Mouse (Mus musculus) brain, adult 2 months (tissue): ENCODE data around the gene Ddn.

ENCODE experiments used
- DNase-seq: peaks from one replicate; pipeline ENCODE4 v3.0.0; 2011; ENCODE audit warnings: low read depth, low spot score

Gene Ddn

GRCm38 (mm10) chr15:98809390-98809789 is at the start of gene Ddn:
Gene Ddn, minus strand, starts transcription at chr15:98809490.
- DNase-seq = peak; percentile 25

- DNase-seq = no peak
These were observed 44.9 kb upstream of the Ddn start for GRCm38 (mm10) chr15:98854214-98854613.

GRCm38 (mm10) chr15:98853161-98853937 is 44.1 kb upstream of the Ddn start:
- DNase-seq = peak; percentile 63

GRCm38 (mm10) chr15:98852733-98853132 is 43.4 kb upstream of the Ddn start:
- no peak for DNase-seq

GRCm38 (mm10) chr15:98852071-98852470 is 42.8 kb upstream of the Ddn start:
- no peak for DNase-seq

GRCm38 (mm10) chr15:98851229-98851818 is 42.0 kb upstream of the Ddn start:
- no peak for DNase-seq

GRCm38 (mm10) chr15:98850668-98851067 is 41.4 kb upstream of the Ddn start:
- peak; percentile 56 for DNase-seq

- DNase-seq = no peak
These were observed 40.8 kb upstream of the Ddn start for GRCm38 (mm10) chr15:98849956-98850600.

- DNase-seq = no peak
These were observed 39.9 kb upstream of the Ddn start for GRCm38 (mm10) chr15:98849165-98849564.

- DNase-seq = no peak
These were observed 36.9 kb upstream of the Ddn start for GRCm38 (mm10) chr15:98846140-98846539.

GRCm38 (mm10) chr15:98845149-98845548 is 35.9 kb upstream of the Ddn start:
- no peak for DNase-seq

- DNase-seq = no peak
These were observed 34.4 kb upstream of the Ddn start for GRCm38 (mm10) chr15:98843595-98844223.

- no peak for DNase-seq
These were observed 30.6 kb upstream of the Ddn start for GRCm38 (mm10) chr15:98839671-98840585.

- no peak for DNase-seq
These were observed 29.9 kb upstream of the Ddn start for GRCm38 (mm10) chr15:98839161-98839560.

- no peak for DNase-seq
These were observed 28.4 kb upstream of the Ddn start for GRCm38 (mm10) chr15:98837743-98838103.

- no peak for DNase-seq
These were observed 27.9 kb upstream of the Ddn start for GRCm38 (mm10) chr15:98837006-98837742.

- DNase-seq = no peak
These were observed 26.0 kb upstream of the Ddn start for GRCm38 (mm10) chr15:98835291-98835690.

GRCm38 (mm10) chr15:98834059-98834458 is 24.8 kb upstream of the Ddn start:
- DNase-seq = no peak

- no peak for DNase-seq
These were observed 24.0 kb upstream of the Ddn start for GRCm38 (mm10) chr15:98833281-98833680.
